Mouse (Mus musculus): ENCODE measurements at regions not wholly inside any gene's neighbourhood (a gene's known extent, or its start where the extent isn't known, plus 50 kb on each side); places are given as distances from the start of the nearest gene placed in this dataset.
A peak's percentile ranks its signal among the peaks of the same experiment; 100 is the strongest.

DNA sequence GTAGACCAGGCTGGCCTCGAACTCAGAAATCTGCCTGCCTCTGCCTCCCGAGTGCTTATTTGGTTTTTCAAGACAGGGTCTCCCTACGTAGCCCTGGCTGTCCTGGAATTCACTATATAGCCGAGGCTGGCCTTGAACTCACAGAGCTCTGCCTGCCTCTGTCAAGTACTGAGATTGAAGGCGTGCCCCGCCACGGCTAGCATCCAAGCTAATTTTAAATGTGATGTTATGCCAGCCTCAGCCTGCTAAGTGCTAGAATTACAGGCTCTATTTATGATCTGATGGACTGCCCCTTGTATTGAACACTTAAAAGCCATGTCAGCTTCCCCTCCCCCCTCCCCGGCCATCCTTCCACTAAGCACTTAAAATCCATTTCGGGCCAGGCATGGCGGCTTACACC lies 88.2 kb upstream of the Med13l start:
- no peaks in the 10 kb centered on the region for H3K36me3 ChIP-seq (ENCODE audit: control insufficient read depth, insufficient read depth)
- H3ac ChIP-seq (ENCODE audit: control insufficient read depth, insufficient read length, low read depth), result no peak overlapping the region
- H3K27me3 ChIP-seq (ENCODE audit: control insufficient read depth, insufficient read depth, insufficient read length), result no peaks in the 10 kb centered on the region
- H3K4me3 ChIP-seq (ENCODE audit: insufficient read depth, poor library complexity, severe bottlenecking), result no peak overlapping the region
- no peaks in the 10 kb centered on the region for H3K79me2 ChIP-seq (ENCODE audit: control insufficient read depth, insufficient read depth)
- TF ChIP-seq CEBPB (IDR thresholded peaks at IDR 0.05; ENCODE audit: low read depth), result no peak
- no peak for TF ChIP-seq CTCF (IDR thresholded peaks at IDR 0.05; ENCODE audit: control insufficient read depth, insufficient read depth, insufficient read length)
- no peak for TF ChIP-seq FOSL1 (IDR thresholded peaks at IDR 0.05; ENCODE audit: insufficient read depth, low read length, poor library complexity, severe bottlenecking)
- TF ChIP-seq MAX (IDR thresholded peaks at IDR 0.05), result no peak
- TF ChIP-seq MYOD1 (IDR thresholded peaks at IDR 0.05; ENCODE audit: control insufficient read depth, insufficient read length, low read depth), result no peak
- TF ChIP-seq MYOG (IDR thresholded peaks at IDR 0.05; ENCODE audit: control insufficient read depth, extremely low read depth, insufficient read length), result no peak
- no peak for TF ChIP-seq USF1 (IDR thresholded peaks at IDR 0.05; ENCODE audit: low read depth)
- H3K79me3 ChIP-seq (ENCODE audit: low read depth), result no peaks in the 10 kb centered on the region

DNA sequence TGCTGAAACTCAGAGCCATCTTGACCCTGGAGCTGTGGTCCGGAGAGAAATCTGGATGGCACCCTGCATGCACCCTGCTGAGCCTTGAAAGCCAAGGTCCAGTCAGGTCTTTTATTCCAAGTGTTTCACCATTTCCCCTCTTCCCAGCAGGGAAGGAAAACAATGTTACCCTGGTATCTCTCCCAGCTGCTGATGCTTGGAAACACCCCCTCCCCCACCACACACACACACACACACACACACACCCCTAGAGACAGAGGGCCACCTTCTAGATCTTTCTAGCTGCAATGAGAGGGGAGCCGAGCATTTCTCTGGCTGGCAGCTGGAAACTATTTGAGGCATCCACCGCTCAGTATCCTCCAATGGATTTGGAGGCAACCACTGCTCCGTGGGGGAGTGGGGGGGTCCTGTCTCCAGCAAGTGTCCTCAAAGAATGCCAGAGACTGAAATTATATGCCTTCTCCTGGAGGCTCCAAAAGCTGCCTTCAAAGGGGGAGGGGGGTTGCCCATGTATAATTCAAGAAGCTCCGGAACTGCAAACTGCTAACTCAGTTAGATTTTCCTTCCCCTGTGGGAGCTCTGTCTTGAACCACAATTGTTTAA lies 87.2 kb upstream of the Med13l start:
- no peaks in the 10 kb centered on the region for H3K79me3 ChIP-seq (ENCODE audit: low read depth)
- no peak for TF ChIP-seq CTCF (IDR thresholded peaks at IDR 0.05; ENCODE audit: control insufficient read depth, insufficient read depth, insufficient read length)
- TF ChIP-seq CEBPB (IDR thresholded peaks at IDR 0.05; ENCODE audit: low read depth), result no peak
- TF ChIP-seq MYOG (IDR thresholded peaks at IDR 0.05; ENCODE audit: control insufficient read depth, extremely low read depth, insufficient read length), result no peak
- no peak for TF ChIP-seq FOSL1 (IDR thresholded peaks at IDR 0.05; ENCODE audit: insufficient read depth, low read length, poor library complexity, severe bottlenecking)
- TF ChIP-seq MAX (IDR thresholded peaks at IDR 0.05), result no peak
- TF ChIP-seq MYOD1 (IDR thresholded peaks at IDR 0.05; ENCODE audit: control insufficient read depth, insufficient read length, low read depth), result no peak
- TF ChIP-seq USF1 (IDR thresholded peaks at IDR 0.05; ENCODE audit: low read depth), result no peak
- H3K36me3 ChIP-seq (ENCODE audit: control insufficient read depth, insufficient read depth), result no peaks in the 10 kb centered on the region
- H3K79me2 ChIP-seq (ENCODE audit: control insufficient read depth, insufficient read depth), result no peaks in the 10 kb centered on the region
- H3K4me3 ChIP-seq (ENCODE audit: insufficient read depth, poor library complexity, severe bottlenecking), result no peak overlapping the region
- no peaks in the 10 kb centered on the region for H3K27me3 ChIP-seq (ENCODE audit: control insufficient read depth, insufficient read depth, insufficient read length)
- H3ac ChIP-seq (ENCODE audit: control insufficient read depth, insufficient read length, low read depth), result no peak overlapping the region

DNA sequence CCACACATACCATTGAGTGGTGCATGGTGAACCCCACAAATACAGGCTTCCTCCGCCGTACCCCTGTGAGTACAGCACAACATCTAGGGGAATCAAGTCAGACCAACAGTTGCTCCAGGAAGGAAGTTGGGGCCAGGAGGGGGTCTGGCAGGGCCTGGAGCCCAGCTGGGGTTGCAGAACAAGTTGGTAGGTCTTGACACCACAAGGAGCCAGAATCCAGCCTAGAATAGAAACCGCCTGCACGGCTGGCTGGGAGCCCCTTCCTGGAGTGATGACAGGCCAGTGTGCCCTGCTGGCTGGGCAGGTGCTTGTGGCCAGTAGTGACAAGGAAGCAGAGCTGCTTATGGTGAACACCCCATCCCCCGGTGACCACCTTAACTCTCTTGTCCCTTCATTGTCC lies 83.9 kb upstream of the Med13l start:
- no peaks in the 10 kb centered on the region for H3K36me3 ChIP-seq (ENCODE audit: control insufficient read depth, insufficient read depth)
- H3K79me3 ChIP-seq (ENCODE audit: low read depth), result no peaks in the 10 kb centered on the region
- H3ac ChIP-seq (ENCODE audit: control insufficient read depth, insufficient read length, low read depth), result no peak overlapping the region
- H3K4me3 ChIP-seq (ENCODE audit: insufficient read depth, poor library complexity, severe bottlenecking), result no peak overlapping the region
- no peak for TF ChIP-seq CEBPB (IDR thresholded peaks at IDR 0.05; ENCODE audit: low read depth)
- TF ChIP-seq CTCF (IDR thresholded peaks at IDR 0.05; ENCODE audit: control insufficient read depth, insufficient read depth, insufficient read length), result no peak
- no peak for TF ChIP-seq FOSL1 (IDR thresholded peaks at IDR 0.05; ENCODE audit: insufficient read depth, low read length, poor library complexity, severe bottlenecking)
- TF ChIP-seq USF1 (IDR thresholded peaks at IDR 0.05; ENCODE audit: low read depth), result no peak
- TF ChIP-seq MYOD1 (IDR thresholded peaks at IDR 0.05; ENCODE audit: control insufficient read depth, insufficient read length, low read depth), result no peak
- TF ChIP-seq MAX (IDR thresholded peaks at IDR 0.05), result no peak
- no peak for TF ChIP-seq MYOG (IDR thresholded peaks at IDR 0.05; ENCODE audit: control insufficient read depth, extremely low read depth, insufficient read length)
- no peaks in the 10 kb centered on the region for H3K79me2 ChIP-seq (ENCODE audit: control insufficient read depth, insufficient read depth)
- no peaks in the 10 kb centered on the region for H3K27me3 ChIP-seq (ENCODE audit: control insufficient read depth, insufficient read depth, insufficient read length)

DNA sequence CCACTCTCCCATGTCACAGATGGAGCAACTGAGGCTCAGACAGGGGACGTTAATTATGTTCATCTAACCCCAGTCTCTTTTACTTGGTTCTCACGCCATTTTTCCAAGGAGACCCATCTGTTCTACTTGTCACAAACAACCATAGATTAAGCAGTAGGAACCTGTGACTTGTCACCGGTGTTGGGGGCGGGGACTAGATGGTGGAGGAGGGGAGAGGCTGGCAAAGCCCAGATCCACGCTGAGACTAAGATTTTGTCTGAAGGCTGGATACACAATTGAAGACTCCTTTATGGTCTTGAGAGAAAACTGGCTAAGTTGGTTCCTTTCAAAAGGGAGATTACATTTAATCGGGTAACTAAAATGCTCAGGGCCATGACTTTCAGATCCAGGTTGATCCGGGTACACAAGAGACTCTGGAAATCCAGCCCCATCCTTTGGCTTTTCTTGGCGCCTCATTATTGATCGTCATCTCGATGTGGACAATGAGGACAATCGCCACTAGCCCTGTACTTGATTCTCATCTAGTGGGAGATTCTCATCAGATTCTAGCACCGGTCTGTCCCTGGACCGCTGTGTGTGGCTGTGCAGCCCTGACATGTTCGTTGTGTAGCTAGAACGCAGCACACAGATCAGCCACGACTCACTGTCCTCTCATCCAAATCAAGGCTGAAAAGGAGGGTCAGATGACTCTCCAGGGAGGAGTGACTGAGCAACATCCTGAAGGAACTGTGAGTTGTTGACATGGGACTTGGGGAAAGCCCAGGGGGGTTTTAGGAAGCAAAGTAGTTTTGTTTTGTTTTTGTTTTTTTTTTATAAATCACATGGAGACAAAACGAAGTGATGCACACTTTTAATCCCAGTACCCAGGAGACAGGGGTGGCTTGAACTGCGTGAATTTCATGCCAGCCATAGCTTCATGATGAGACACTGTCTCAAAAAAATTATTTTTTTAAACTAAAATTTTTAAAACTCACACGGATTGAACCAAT lies 83.1 kb upstream of the Med13l start:
- no peaks in the 10 kb centered on the region for H3K79me3 ChIP-seq (ENCODE audit: low read depth)
- H3K79me2 ChIP-seq (ENCODE audit: control insufficient read depth, insufficient read depth), result no peaks in the 10 kb centered on the region
- H3K36me3 ChIP-seq (ENCODE audit: control insufficient read depth, insufficient read depth), result no peaks in the 10 kb centered on the region
- no peaks in the 10 kb centered on the region for H3K27me3 ChIP-seq (ENCODE audit: control insufficient read depth, insufficient read depth, insufficient read length)
- H3ac ChIP-seq (ENCODE audit: control insufficient read depth, insufficient read length, low read depth), result no peak overlapping the region
- no peak overlapping the region for H3K4me3 ChIP-seq (ENCODE audit: insufficient read depth, poor library complexity, severe bottlenecking)
- no peak for TF ChIP-seq CEBPB (IDR thresholded peaks at IDR 0.05; ENCODE audit: low read depth)
- TF ChIP-seq CTCF (IDR thresholded peaks at IDR 0.05; ENCODE audit: control insufficient read depth, insufficient read depth, insufficient read length), result no peak
- TF ChIP-seq MAX (IDR thresholded peaks at IDR 0.05), result no peak
- TF ChIP-seq USF1 (IDR thresholded peaks at IDR 0.05; ENCODE audit: low read depth), result no peak
- no peak for TF ChIP-seq MYOG (IDR thresholded peaks at IDR 0.05; ENCODE audit: control insufficient read depth, extremely low read depth, insufficient read length)
- no peak for TF ChIP-seq FOSL1 (IDR thresholded peaks at IDR 0.05; ENCODE audit: insufficient read depth, low read length, poor library complexity, severe bottlenecking)
- no peak for TF ChIP-seq MYOD1 (IDR thresholded peaks at IDR 0.05; ENCODE audit: control insufficient read depth, insufficient read length, low read depth)

DNA sequence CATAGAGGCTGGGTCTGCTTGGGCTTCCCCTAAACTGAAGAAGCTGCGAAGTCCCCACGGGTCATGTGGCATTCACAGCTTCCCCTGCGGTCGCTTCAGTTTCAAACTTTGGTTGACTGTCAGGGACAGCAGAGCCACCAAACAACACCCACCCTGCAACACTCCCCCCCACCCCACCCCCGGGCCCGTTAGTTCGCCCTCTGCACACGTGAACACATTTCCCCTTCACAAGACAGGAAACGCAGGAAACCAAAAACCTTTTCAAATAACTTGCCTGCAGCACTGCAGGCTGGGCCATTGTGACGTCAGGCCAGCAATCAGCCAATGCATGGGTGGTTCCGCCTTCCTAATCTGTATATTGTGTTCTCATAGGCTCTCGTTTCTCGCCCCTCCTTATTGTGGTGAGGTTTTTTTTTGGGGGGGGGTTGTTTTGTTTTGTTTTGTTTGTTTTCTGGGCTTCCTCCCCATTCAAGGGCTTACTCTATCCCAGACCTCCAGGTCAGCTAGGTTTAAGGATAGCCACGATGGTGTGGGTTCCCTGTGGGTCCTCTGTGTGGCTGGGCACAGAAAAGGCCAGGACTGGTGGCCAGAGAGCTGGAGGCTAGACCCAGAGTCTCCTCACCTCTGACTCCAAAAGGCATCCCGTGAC lies 82.2 kb upstream of the Med13l start:
- Histone ChIP-seq H3ac (ENCODE audit: control insufficient read depth, insufficient read length, low read depth) (no peak overlapping the region), H3K27me3 (ENCODE audit: control insufficient read depth, insufficient read depth, insufficient read length) (no peaks in the 10 kb centered on the region), H3K4me3 (ENCODE audit: insufficient read depth, poor library complexity, severe bottlenecking) (no peak overlapping the region), H3K36me3 (ENCODE audit: control insufficient read depth, insufficient read depth) (no peaks in the 10 kb centered on the region), H3K79me2 (ENCODE audit: control insufficient read depth, insufficient read depth) (no peaks in the 10 kb centered on the region), H3K79me3 (ENCODE audit: low read depth) (no peaks in the 10 kb centered on the region)
- TF ChIP-seq MYOG (IDR thresholded peaks at IDR 0.05; ENCODE audit: control insufficient read depth, extremely low read depth, insufficient read length) (no peak), USF1 (IDR thresholded peaks at IDR 0.05; ENCODE audit: low read depth) (peak; percentile 37)

Data from C2C12 (cell line).